Mouse (Mus musculus) testis, postnatal 14 days (tissue): ENCODE results near the gene Ncoa7.

Experiments
- DNase-seq: peaks from one replicate; pipeline ENCODE4 v3.0.0; 2021; ENCODE audit warnings: low spot score

The Ncoa7 gene

DNA sequence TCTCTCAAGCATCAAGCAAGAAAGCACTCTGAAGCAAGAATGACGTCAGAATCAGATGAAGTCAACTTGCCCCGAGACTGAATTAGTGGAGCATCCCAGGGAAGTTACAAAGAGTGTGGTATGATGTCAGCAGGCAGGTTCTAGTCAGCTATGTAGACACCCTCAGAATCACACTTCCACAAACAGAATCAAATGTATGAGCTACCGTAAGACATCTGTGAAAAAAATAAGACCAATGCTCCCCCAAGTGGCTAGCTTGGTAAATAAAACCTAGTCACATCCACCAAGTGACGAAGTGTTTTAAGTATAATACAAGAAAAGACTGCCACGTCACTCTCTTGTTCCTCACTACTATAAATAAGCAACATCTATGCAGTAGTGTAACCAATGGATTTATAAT lies 216.1 kb downstream of the Ncoa7 start:
- no peak for DNase-seq

DNA sequence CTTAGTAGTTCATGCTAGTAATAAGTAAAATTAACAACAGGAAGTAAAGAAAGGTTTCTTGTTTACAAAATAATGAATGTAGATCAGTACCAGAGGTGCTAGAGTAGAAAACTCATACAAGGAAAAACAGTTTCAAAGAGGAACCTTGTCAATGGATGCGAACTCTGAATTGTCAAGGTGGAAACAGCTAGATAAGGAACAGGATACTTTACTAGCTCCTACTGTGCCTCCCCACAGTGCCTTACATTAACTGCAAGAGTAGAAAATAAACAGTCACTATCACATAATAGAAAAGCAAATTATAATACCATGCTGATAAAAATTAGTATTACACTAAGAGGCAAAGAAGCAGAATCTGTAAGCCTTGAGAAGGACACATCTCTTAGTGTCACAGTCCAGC lies 217.4 kb downstream of the Ncoa7 start:
- DNase-seq: no peak
